In genomic region chr11:65142838-65143417, GRCm38 (mm10) we compare ENCODE assay signal across 32 mouse cellular contexts. TPM values are rescaled to one million over a fixed set of nuclear protein-coding genes. Genes with fewer than 3 reads are reported as not detected.
DNase-seq lines count a peak whose midpoint lies in the region; ATAC-seq lines count a peak whose summit lies in the region.
"Had no signal": no experiment of that assay in that cellular context is flagged by ENCODE, and none has a peak within 500 bp of the region (broad histone marks: within the 10 kb centered on the region; RNA-seq: fewer than 3 reads in every experiment).

No protein-coding gene starts in this region.

- peak overlapping the region; percentile 62 for H3K27ac ChIP-seq in heart, embryonic 10.5 days
- peak overlapping the region; percentile 79 for H3K27ac ChIP-seq in heart, embryonic 13.5 days (replicated peaks)
- peak overlapping the region; percentile 77 for H3K27ac ChIP-seq in heart, embryonic 16.5 days (ENCODE audit: low read length)
- H3K27ac ChIP-seq: embryonic facial prominence, embryonic 10.5 days; embryonic facial prominence, embryonic 13.5 days; forebrain, embryonic 12.5 days; forebrain, embryonic 15.5 days; gastrocnemius, adult 2 months; hindbrain, embryonic 12.5 days; hindbrain, embryonic 15.5 days; kidney, postnatal 0 days had no signal

- H3K36me3 ChIP-seq in heart, embryonic 10.5 days = no peaks in the 10 kb centered on the region
- H3K36me3 ChIP-seq in heart, embryonic 13.5 days = no peaks in the 10 kb centered on the region
- no peaks in the 10 kb centered on the region for H3K36me3 ChIP-seq in heart, embryonic 16.5 days (ENCODE audit: control insufficient read depth, insufficient read depth)
- H3K36me3 ChIP-seq: embryonic facial prominence, embryonic 10.5 days; embryonic facial prominence, embryonic 13.5 days; forebrain, embryonic 12.5 days; forebrain, embryonic 15.5 days; hindbrain, embryonic 12.5 days; hindbrain, embryonic 15.5 days had no signal

- intact Hi-C loops in heart, postnatal 36 days (cut with DNase I) = no loop called here

- H3K9ac ChIP-seq in heart, embryonic 13.5 days = no peak overlapping the region
- H3K9ac ChIP-seq in heart, embryonic 16.5 days (ENCODE audit: low read length) = no peak overlapping the region
- H3K9ac ChIP-seq: embryonic facial prominence, embryonic 13.5 days; forebrain, embryonic 12.5 days; forebrain, embryonic 15.5 days; hindbrain, embryonic 12.5 days; hindbrain, embryonic 15.5 days had no signal

- no peak for DNase-seq in heart, embryonic 10.5 days (ENCODE audit: low spot score)
- DNase-seq in heart, postnatal 4 days = no peak
- DNase-seq in heart, postnatal 36 days = no peak
- no peak for DNase-seq in heart, adult 18-20 months
- DNase-seq: adrenal gland, adult 2 months; adrenal gland, postnatal 14 days; cerebellum, adult 11-12 months; cerebellum, adult 8-10 months; cerebellum, postnatal 10 days; cerebellum, postnatal 36 days; embryo, embryonic 11 days; gastrocnemius, adult 2 months; gastrocnemius, postnatal 14 days; kidney, adult 2 months had no signal

- H3K27me3 ChIP-seq in heart, embryonic 10.5 days (ENCODE audit: insufficient read depth, poor library complexity, severe bottlenecking) = no peaks in the 10 kb centered on the region
- no peaks in the 10 kb centered on the region for H3K27me3 ChIP-seq in heart, embryonic 13.5 days (replicated peaks)
- no peaks in the 10 kb centered on the region for H3K27me3 ChIP-seq in heart, embryonic 16.5 days (ENCODE audit: control insufficient read depth, insufficient read depth, low read length)
- H3K27me3 ChIP-seq: embryonic facial prominence, embryonic 13.5 days; forebrain, embryonic 12.5 days; forebrain, embryonic 15.5 days; hindbrain, embryonic 12.5 days; hindbrain, embryonic 15.5 days had no signal

- peaks cover 46% of the 10 kb centered on the region for H3K4me1 ChIP-seq in heart, embryonic 10.5 days
- H3K4me1 ChIP-seq in heart, embryonic 13.5 days = peaks cover 71% of the 10 kb centered on the region
- H3K4me1 ChIP-seq in heart, embryonic 16.5 days (ENCODE audit: control insufficient read depth, insufficient read depth, low read length) = peaks cover 25% of the 10 kb centered on the region
- H3K4me1 ChIP-seq: embryonic facial prominence, embryonic 10.5 days; embryonic facial prominence, embryonic 13.5 days; forebrain, embryonic 12.5 days; forebrain, embryonic 15.5 days; hindbrain, embryonic 12.5 days; hindbrain, embryonic 15.5 days had no signal

- no peaks in the 10 kb centered on the region for H3K9me3 ChIP-seq in heart, embryonic 10.5 days
- no peaks in the 10 kb centered on the region for H3K9me3 ChIP-seq in heart, embryonic 13.5 days
- H3K9me3 ChIP-seq in heart, embryonic 16.5 days (replicated peaks; ENCODE audit: control insufficient read depth, low read length) = no peaks in the 10 kb centered on the region
- H3K9me3 ChIP-seq: embryonic facial prominence, embryonic 10.5 days; embryonic facial prominence, embryonic 13.5 days; forebrain, embryonic 12.5 days; forebrain, embryonic 15.5 days; hindbrain, embryonic 12.5 days; hindbrain, embryonic 15.5 days had no signal

- peak; percentile 68 for ATAC-seq in heart, embryonic 13.5 days (ENCODE audit: extremely low read depth, insufficient number of reproducible peaks, low FRiP score, low TSS enrichment)
- ATAC-seq in heart, embryonic 16.5 days (replicated peaks; ENCODE audit: extremely low read depth, insufficient read depth, low FRiP score) = peak; percentile 78
- no peak for ATAC-seq in megakaryocyte-erythroid progenitor cell, adult 5-6 weeks (replicated peaks; ENCODE audit: low FRiP score, low TSS enrichment, poor library complexity, severe bottlenecking)
- ATAC-seq: CD4-positive, CD25-positive, alpha-beta regulatory T cell, adult 4 months; forebrain, embryonic 15.5 days; intestine, postnatal 0 days had no signal

- no peak overlapping the region for H3K4me3 ChIP-seq in heart, embryonic 10.5 days
- no peak overlapping the region for H3K4me3 ChIP-seq in heart, embryonic 13.5 days
- H3K4me3 ChIP-seq in heart, embryonic 16.5 days (ENCODE audit: low read length) = no peak overlapping the region
- H3K4me3 ChIP-seq: embryonic facial prominence, embryonic 10.5 days; embryonic facial prominence, embryonic 13.5 days; erythroblast, embryonic 14.5 days; forebrain, embryonic 12.5 days; forebrain, embryonic 15.5 days; gastrocnemius, adult 2 months; hindbrain, embryonic 12.5 days; hindbrain, embryonic 15.5 days had no signal

- WGBS in heart, embryonic 10.5 days = 41% methylated on average over 4 of the region's 4 CpGs
- WGBS in heart, embryonic 13.5 days = 29% methylated on average over 4 of the region's 4 CpGs
- 38% methylated on average over 4 of the region's 4 CpGs for WGBS in heart, embryonic 16.5 days

- peak overlapping the region; percentile 48 for H3K4me2 ChIP-seq in heart, embryonic 13.5 days
- H3K4me2 ChIP-seq in heart, embryonic 16.5 days (ENCODE audit: low read depth, low read length) = peak overlapping the region; percentile 34
- H3K4me2 ChIP-seq: embryonic facial prominence, embryonic 13.5 days; forebrain, embryonic 12.5 days; forebrain, embryonic 15.5 days; hindbrain, embryonic 12.5 days; hindbrain, embryonic 15.5 days had no signal

RNA-seq across cellular contexts. Expression of gene 1700086D15Rik, which starts 16.8 kb away (rescaled TPM):
- 0.14 and 0.16 TPM in 2 replicates for polyA plus RNA-seq in heart, embryonic 10.5 days (2016; fragmentation: Nextera tagmentation; extraction: Ambion mirVana)
- under 1 TPM; 0.74 to 0.81 TPM for total RNA-seq in heart, postnatal 4 days (2021)
- polyA plus RNA-seq in heart, embryonic 13.5 days (2015; fragmentation: Nextera tagmentation; extraction: Ambion mirVana) = 0.13 and 0.18 TPM in 2 replicates
- total RNA-seq in heart, postnatal 36 days (2021) = not detected
- polyA plus RNA-seq in heart, embryonic 16.5 days (2015; fragmentation: Nextera tagmentation; extraction: Ambion mirVana) = 0.27 TPM in 1 of 2 replicates, not detected in the other
- not detected for total RNA-seq in heart, adult 18-20 months (2021)
- not detected in 2 replicates for total RNA-seq in megakaryocyte-erythroid progenitor cell, adult 5-6 weeks (2014; fragmentation: Nextera tagmentation)
- not detected in 2 replicates for total RNA-seq in megakaryocyte-erythroid progenitor cell, adult 5-6 weeks (2017)
- total RNA-seq: adrenal gland, adult 2 months; gastrocnemius, postnatal 14 days; hematopoietic stem cell, adult 5-6 weeks; MEL had no signal
- polyA plus RNA-seq: adrenal gland, adult 2 months; C2C12; CD4-positive, CD25-positive, alpha-beta regulatory T cell, adult 4 months; embryonic facial prominence, embryonic 10.5 days; embryonic facial prominence, embryonic 13.5 days; erythroblast, embryonic 14.5 days; hindbrain, embryonic 12.5 days; hindbrain, embryonic 15.5 days; intestine, embryonic 14.5 days; intestine, postnatal 0 days; kidney, embryonic 14.5 days; kidney, postnatal 0 days had no signal

RNA-seq across cellular contexts. Expression of gene Arhgap44, which starts 19.8 kb away (rescaled TPM):
- polyA plus RNA-seq in heart, embryonic 10.5 days (2016; fragmentation: Nextera tagmentation; extraction: Ambion mirVana) = 8.4 and 11.3 TPM in 2 replicates
- total RNA-seq in heart, postnatal 4 days (2021) = 10 to 100 TPM; 19.9 to 23.7 TPM
- polyA plus RNA-seq in heart, embryonic 13.5 days (2015; fragmentation: Nextera tagmentation; extraction: Ambion mirVana) = 10.2 and 11.8 TPM in 2 replicates
- 10 to 100 TPM; 20.8 to 24.3 TPM for total RNA-seq in heart, postnatal 36 days (2021)
- polyA plus RNA-seq in heart, embryonic 16.5 days (2015; fragmentation: Nextera tagmentation; extraction: Ambion mirVana) = 11.3 and 11.4 TPM in 2 replicates
- 10 to 100 TPM; 21.5 to 23.3 TPM for total RNA-seq in heart, adult 18-20 months (2021)
- total RNA-seq in megakaryocyte-erythroid progenitor cell, adult 5-6 weeks (2014; fragmentation: Nextera tagmentation) = not detected in 2 replicates
- total RNA-seq in megakaryocyte-erythroid progenitor cell, adult 5-6 weeks (2017) = not detected in 2 replicates
- total RNA-seq: hematopoietic stem cell, adult 5-6 weeks; MEL had no signal
- polyA plus RNA-seq: erythroblast, embryonic 14.5 days had no signal

Comparison
In these comparisons a context has a peak if more than half of its experiments do, and no peak if none do; other contexts are left out.
1. RNA of gene Arhgap44, which starts 19.8 kb away (total RNA-seq): 20.8 to 24.3 TPM in heart, postnatal 36 days, 19.9 to 23.7 TPM in heart, postnatal 4 days and 21.5 to 23.3 TPM in heart, adult 18-20 months; not detected in megakaryocyte-erythroid progenitor cell, adult 5-6 weeks; every median in the first group is over 10 times any median in the second.
2. Peak in every context shown above with its lines, with median percentiles within 50 percentile points of each other: H3K27ac ChIP-seq.